Mouse (Mus musculus) left cerebral cortex, adult 11 months (tissue): ENCODE measurements around the gene Maff.

Experiments
- DNase-seq: peaks from one replicate; pipeline ENCODE4 v3.0.0; 2022; ENCODE audit warnings: low spot score

The Maff gene

DNA sequence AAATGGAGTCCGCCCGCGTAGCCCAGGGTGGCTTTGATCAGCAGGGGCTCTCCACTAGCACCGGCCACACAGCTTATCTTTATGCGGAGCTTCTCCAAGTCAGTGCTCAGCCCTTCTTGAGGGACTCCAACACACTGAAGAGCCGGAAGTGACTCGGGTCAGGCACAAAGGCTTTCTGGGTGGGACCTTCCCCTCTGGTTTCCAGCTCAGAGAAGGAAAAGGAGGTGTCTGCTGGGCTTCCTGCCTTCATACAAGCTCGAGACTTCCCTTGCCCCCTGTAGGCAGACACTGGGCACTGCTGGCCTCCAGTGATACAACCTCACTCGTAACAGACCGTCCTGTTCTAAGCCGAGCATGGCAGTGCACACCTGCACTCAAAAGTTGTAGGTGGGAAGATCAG is 50.3 kb downstream of the Maff start:
- DNase-seq = no peak

DNA sequence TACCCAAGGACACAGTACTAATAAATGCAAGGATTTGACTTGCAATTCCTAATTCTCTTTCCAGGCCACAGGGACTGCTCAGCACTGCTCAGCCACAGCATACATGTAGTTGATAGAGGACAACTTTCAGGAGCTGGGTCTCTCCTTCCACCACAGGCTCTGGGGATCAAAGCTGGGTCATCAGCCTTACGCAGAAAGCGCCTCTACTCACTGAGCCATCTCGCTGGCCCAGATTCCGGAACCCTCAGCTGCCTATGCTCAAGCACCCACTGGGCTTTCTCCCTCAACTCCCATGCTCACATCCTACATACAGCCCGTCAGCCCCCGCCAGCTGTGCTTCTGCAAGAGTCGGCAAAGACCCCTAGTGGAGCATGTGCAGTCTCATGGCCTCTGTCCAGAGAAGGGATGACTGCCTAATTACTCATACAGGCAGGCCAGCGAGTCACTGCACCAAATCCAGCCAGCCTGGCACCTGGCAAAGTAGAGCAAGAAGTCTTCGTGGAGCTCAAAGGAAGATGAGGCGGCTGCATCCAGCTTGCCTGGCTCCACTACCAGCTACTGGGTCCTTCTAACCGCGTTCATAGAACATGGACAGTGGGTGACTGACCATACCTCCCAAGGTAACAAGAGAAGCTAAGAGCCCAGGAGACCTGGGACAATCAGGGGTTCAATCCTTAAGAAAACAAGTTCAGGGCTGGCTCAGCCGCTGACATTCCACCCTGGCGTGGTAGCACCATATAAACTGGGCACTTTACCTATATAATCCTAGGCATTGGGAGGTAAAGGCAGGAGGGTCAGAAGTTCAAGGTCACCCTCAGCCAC is 53.0 kb downstream of the Maff start:
- DNase-seq = no peak

DNA sequence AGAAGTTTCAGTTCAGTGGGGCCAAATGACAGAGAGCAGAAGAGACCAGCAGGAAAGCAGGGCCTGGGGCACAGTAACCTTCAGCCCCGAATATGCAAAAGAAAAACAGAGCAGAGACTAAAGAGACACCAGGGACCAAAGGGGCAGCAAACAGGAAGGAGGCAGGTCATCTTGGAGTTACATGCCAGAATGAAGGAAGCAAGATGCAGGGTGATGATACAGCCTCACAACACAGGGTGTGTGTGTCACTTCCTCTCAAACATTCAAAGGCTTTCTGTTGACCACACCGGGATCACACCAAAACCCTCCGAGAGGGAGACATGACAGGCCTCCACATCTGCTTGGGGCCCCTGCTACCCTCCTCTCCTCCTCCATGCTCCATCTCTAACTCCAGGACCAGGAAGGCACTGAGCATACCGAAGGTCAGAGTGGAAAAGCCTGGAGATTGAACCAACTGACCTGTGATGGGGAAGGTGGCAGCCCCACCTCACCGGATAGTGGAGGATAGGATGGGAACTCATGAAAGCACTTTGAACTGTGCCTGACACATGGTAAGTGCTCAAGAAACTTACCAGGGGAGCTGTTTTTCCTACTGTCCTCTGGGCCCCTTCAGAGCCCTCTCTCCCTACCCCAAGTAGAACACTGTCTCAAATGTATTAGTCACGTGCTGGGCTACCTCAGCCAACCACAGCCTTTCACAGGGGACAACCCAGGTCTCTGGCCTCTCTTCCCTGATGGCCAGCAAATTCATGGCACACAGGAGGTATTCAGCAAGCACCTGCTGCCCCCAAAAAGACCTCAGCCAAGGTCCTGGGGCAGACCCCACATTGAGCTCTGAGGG is 53.9 kb downstream of the Maff start:
- DNase-seq = no peak

DNA sequence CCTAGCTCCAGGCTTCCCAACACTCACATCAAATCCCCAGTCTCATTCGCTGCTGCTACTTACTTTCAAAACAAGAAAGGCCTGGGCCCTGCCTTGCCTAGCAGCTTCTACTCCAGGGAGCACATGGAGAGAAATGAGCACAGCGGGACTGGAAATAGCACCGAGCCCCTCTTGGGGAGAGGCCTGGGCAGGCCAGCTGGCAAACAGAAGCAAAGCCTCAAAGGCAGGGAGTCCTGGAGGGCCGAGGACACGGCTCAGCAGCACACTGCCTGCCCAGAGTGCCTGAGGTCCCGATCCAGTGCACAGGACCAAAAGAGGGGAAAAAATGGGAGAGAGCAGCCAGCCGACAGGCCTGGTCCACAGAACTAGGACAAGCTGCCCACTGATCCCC is 54.5 kb downstream of the Maff start:
- no peak for DNase-seq

DNA sequence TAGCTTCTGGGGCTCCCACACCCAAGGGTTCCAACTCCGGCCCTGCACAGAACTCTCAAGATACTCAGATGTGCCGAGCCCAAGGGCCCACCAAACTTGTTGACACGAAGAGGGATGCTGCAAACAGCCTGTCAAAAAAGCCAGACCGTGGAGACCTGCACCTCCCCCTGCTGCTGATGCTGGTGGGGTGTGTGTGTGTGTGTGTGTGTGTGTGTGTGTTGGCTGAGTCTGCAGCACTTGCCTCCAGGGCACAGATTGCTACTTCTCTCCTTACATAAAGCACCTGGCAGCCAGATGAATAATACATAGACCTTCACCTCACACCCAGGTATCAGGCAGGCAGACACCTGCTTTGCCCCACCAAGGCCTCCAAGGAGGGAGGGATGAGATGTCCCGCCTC is 55.8 kb downstream of the Maff start:
- no peak for DNase-seq

DNA sequence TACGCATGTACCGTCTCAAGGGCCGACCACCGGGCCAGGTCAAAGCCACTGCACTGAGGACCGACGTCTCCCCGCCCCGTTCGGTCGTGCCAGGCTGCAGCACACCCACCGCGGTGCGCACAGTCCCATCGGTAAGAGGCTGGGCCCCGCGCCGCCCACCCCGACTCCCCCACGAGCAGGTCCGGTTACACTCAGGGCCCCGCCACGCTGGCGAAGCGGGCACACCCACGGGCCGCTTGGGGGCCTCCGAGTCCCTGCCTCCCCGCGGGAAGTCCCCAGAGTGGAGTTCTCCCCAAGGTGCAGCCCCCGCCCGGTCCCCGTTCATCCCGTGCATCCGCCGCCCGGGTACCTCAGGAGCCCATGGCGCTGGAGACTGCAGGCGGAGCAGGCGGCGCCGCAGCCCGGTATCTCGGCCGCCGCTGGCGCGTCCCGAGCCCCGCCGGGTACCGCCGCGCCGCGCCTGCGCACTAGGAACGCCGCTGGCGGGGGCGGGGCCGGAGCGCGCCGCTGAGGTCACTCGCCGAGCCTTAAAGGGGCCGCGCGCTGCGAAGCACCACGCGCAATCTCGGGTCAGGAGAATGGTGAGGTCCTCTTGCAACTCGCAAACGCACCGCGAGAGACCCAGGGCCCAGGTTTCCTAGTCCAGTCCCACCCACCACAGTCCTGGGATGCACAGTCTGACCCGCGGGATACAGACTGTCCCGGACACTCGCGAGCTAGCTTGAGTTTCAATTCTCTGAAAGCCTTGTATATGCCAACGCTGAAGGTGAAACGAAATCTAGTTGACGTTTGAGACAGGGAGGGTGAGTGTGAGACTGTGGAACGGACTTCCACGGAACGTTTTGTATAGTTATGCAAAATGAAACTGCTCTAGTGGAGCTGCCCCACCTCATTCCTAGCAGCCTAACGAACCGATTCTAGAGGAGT is 56.7 kb downstream of the Maff start, which contains the start of gene Tmem184b:
Tmem184b (minus strand) TSS at position 734 of the 927 bp plus-strand sequence.
- peak; percentile 78 for DNase-seq

DNA sequence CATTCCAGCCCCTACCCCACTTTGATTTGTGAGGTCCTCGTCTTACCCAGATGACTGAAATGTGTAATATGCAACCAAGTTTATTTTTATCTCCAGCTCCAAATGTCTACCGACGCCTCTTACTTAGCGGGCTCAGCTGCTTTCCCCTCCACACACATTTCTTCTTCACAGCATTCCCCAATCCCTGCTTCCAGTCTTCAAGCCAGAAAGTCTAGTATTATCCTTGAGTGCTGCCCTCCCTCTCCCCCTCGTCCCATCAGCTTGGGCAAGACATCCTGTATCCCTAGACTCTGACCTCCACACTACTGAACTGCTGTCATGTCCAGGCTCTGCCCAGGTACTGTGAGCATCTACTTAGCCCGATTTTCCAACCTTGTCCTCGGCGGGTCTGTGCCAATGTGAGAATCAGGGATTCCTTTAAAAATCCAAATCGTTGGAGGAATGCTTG is 57.4 kb downstream of the Maff start:
- DNase-seq = no peak

DNA sequence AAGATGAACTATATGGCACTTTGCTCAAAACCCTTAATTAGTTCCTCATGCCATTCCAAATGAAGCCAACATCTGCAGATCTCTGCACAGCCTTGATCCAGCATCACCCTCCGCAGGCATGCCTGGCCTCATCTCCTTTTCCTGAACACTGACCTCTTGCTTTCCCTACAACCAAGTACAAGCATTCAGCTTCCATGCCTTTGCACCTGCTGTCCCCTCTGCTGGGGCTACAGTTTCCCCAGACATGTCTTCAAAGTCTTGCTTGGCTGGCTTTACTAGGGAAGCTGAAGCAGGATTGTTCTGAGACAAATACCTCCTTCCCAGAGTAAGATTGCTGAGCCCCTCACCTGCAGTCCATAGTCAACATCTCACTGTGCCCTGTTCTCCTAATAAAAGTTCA is 57.9 kb downstream of the Maff start:
- no peak for DNase-seq

DNA sequence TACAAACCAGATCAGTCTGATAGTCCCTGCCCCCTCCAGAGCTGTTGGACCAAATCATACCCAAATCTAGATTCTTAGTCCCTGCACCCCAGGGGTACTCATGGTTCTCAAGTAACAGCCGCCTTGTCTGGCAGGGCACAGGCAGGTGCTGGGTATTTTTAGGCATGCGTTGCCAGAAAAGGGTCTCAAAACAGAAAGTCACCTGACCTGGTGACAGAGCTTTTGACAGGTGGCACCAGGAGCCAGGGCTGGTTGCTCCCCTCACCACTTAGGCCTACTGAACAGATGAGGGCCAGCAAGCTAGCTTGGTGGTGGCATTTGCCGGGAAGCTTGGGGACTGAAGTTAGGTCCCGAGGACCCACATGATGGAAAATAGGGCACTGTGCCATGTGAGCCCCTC is 60.1 kb downstream of the Maff start:
- DNase-seq = no peak
